ENCODE assay signal across 8 mouse cellular contexts in genomic region chr17:86812029-86812428, GRCm38 (mm10). TPM values are rescaled to one million over a fixed set of nuclear protein-coding genes. Genes with fewer than 3 reads are reported as not detected.
DNase-seq lines count a peak whose midpoint lies in the region; ATAC-seq lines count a peak whose summit lies in the region.

No protein-coding gene starts in this region.

- no peaks in the 10 kb centered on the region for H3K27me3 ChIP-seq in heart, embryonic 10.5 days (ENCODE audit: insufficient read depth, poor library complexity, severe bottlenecking)
- peaks cover 4% of the 10 kb centered on the region; the same call in 1 of the 2 replicates for H3K27me3 ChIP-seq in embryonic facial prominence, embryonic 13.5 days

- H3K36me3 ChIP-seq in heart, embryonic 10.5 days: no peaks in the 10 kb centered on the region; the same call in 1 of the 2 replicates
- H3K36me3 ChIP-seq in embryonic facial prominence, embryonic 13.5 days: no peaks in the 10 kb centered on the region

- peak; percentile 26 to 54 for DNase-seq in heart, adult 9 months (ENCODE audit: low spot score in 2 of 2)
- DNase-seq in heart, embryonic 10.5 days (ENCODE audit: low spot score): no peak
- DNase-seq in 3T3-L1 (ENCODE audit: low read depth, low spot score): peak; percentile 71
- DNase-seq in Muller cell, postnatal 12 days (ENCODE audit: inconsistent ontology term): peak; percentile 88
- peak; percentile 36 for DNase-seq in neural tube, embryonic 10.5 days (ENCODE audit: extremely low spot score, low spot score)
- DNase-seq in layer of hippocampus, adult 9-11 months: no peak
- DNase-seq in thymus, adult 18-20 months: no peak

- no peaks in the 10 kb centered on the region for H3K9me3 ChIP-seq in heart, embryonic 10.5 days
- no peaks in the 10 kb centered on the region for H3K9me3 ChIP-seq in embryonic facial prominence, embryonic 13.5 days

- 0 out of 2 replicates have a peak, but pooled peaks have one; percentile 32 for ATAC-seq in embryonic facial prominence, embryonic 13.5 days (ENCODE audit: insufficient number of reproducible peaks, insufficient read depth, low FRiP score, low TSS enrichment, low read depth)

- 5% methylated on average over 4 of the region's 4 CpGs for WGBS in heart, embryonic 10.5 days
- WGBS in embryonic facial prominence, embryonic 13.5 days: 1% methylated on average over 4 of the region's 4 CpGs

- H3K27ac ChIP-seq in heart, embryonic 10.5 days: no peak overlapping the region
- no peak overlapping the region for H3K27ac ChIP-seq in embryonic facial prominence, embryonic 13.5 days

- no peak overlapping the region for H3K4me3 ChIP-seq in heart, embryonic 10.5 days
- no peak overlapping the region for H3K4me3 ChIP-seq in embryonic facial prominence, embryonic 13.5 days

- H3K9ac ChIP-seq in embryonic facial prominence, embryonic 13.5 days: no peak overlapping the region

- no peak overlapping the region for H3K4me2 ChIP-seq in embryonic facial prominence, embryonic 13.5 days

- H3K4me1 ChIP-seq in heart, embryonic 10.5 days: peaks cover 6% of the 10 kb centered on the region; the same call in 1 of the 2 replicates
- peaks cover 4% of the 10 kb centered on the region; the same call in 1 of the 2 replicates for H3K4me1 ChIP-seq in embryonic facial prominence, embryonic 13.5 days

RNA-seq across cellular contexts. Expression of gene Epas1, which starts 58.5 kb away (rescaled TPM):
- polyA plus RNA-seq in heart, embryonic 10.5 days (2016; fragmentation: Nextera tagmentation; extraction: Ambion mirVana): 5.8 and 6.0 TPM in 2 replicates
- polyA plus RNA-seq in embryonic facial prominence, embryonic 13.5 days (2015; fragmentation: Nextera tagmentation; extraction: Ambion mirVana): 3.0 and 3.9 TPM in 2 replicates

Comparison
In these comparisons a context has a peak if more than half of its experiments do, and no peak if none do; other contexts are left out.
1. DNase-seq: peak in heart, adult 9 months (2 of 2), 3T3-L1 (single experiment), Muller cell, postnatal 12 days (single experiment) and neural tube, embryonic 10.5 days (single experiment); none in heart, embryonic 10.5 days (single experiment), layer of hippocampus, adult 9-11 months (single experiment) and thymus, adult 18-20 months (0 of 2).